Mouse (Mus musculus) heart, embryonic 16.5 days (tissue): ENCODE measurements around the gene Gpc1. TPM values are rescaled to one million over a fixed set of nuclear protein-coding genes. Genes with fewer than 3 reads are reported as not detected.

ENCODE experiments used
- ATAC-seq: fragments of 200-750 bp; cut with Nextera tagmentation; replicated peaks from 2 replicates; pipeline ENCODE4 v1.8.0; 2017; ENCODE audit warnings: moderate number of reproducible peaks; ENCODE audit not compliant: insufficient read depth, low FRiP score; ENCODE audit errors: extremely low read depth
- H3K27ac ChIP-seq: fragments of 300-500 bp; sonication (generic); 2 replicates; pipeline ENCODE4 v1.5.1; 2014; ENCODE audit warnings: mild to moderate bottlenecking, low read length, control low read depth, moderate library complexity
- H3K27me3 ChIP-seq: fragments of 300-500 bp; sonication (generic); 2 replicates; pipeline ENCODE4 v1.6.1; 2014; ENCODE audit warnings: low read length, mixed read lengths; ENCODE audit not compliant: control insufficient read depth, insufficient read depth
- H3K36me3 ChIP-seq: fragments of 300-500 bp; sonication (generic); 2 replicates; pipeline ENCODE4 v1.6.1; 2014; ENCODE audit not compliant: control insufficient read depth, insufficient read depth
- H3K4me1 ChIP-seq: fragments of 300-500 bp; sonication (generic); 2 replicates; pipeline ENCODE4 v1.6.1; 2014; ENCODE audit warnings: low read length, mixed read lengths; ENCODE audit not compliant: control insufficient read depth, insufficient read depth
- H3K4me2 ChIP-seq: fragments of 300-500 bp; sonication (generic); 2 replicates; pipeline ENCODE4 v1.6.1; 2014; ENCODE audit warnings: low read depth, mild to moderate bottlenecking, control low read depth, low read length
- H3K4me3 ChIP-seq: fragments of 300-500 bp; sonication (generic); 2 replicates; pipeline ENCODE4 v1.5.1; 2014; ENCODE audit warnings: mild to moderate bottlenecking, control low read depth, low read length
- H3K9ac ChIP-seq: fragments of 300-500 bp; sonication (generic); 2 replicates; pipeline ENCODE4 v1.6.1; 2014; ENCODE audit warnings: low read length, control low read depth
- H3K9me3 ChIP-seq: fragments of 300-500 bp; sonication (generic); replicated peaks from 2 replicates; pipeline ENCODE4 v1.6.1; 2016; ENCODE audit warnings: low read length; ENCODE audit not compliant: control insufficient read depth
- WGBS: fragments of 180-500 bp; shearing (Covaris S2); extraction: QIAGEN DNeasy Blood & Tissue Kit; methylation state at CpG from one replicate; pipeline ENCODE4 v1.1.7; 2014; 5-methylcytosine and 5-hydroxymethylcytosine counted together
- polyA plus RNA-seq: library from polyadenylated mRNA; unstranded; fragments of >200 nt; fragmentation: Nextera tagmentation; extraction: Ambion mirVana; gene quantifications from 2 replicates; pipeline ENCODE4 v1.2.1, GENCODE M21; 2015

Gpc1 gene
- polyA plus RNA-seq, result 68.0 and 70.4 TPM in 2 replicates

GRCm38 (mm10) chr1:92831188-92832001, at the start of gene Gpc1:
Gene Gpc1, plus strand, starts transcription at chr1:92831645.
- Histone ChIP-seq H3K9me3 (no peaks in the 10 kb centered on the region), H3K9ac (peak within 1 kb of the TSS; percentile 86), H3K27me3 (peaks cover 25% of the 10 kb centered on the region), H3K4me3 (peak within 1 kb of the TSS; percentile 79), H3K36me3 (0 out of 2 replicates have a peak, but pooled peaks cover 4% of the 10 kb centered on the region), H3K4me2 (peak within 1 kb of the TSS; percentile 87), H3K27ac (peak within 1 kb of the TSS; percentile 94), H3K4me1 (peaks cover 26% of the 10 kb centered on the region)
- ATAC-seq, result peak; percentile 81
- WGBS, result 2% methylated on average over 65 of the region's 99 CpGs

GRCm38 (mm10) chr1:92781862-92782261, 49.6 kb upstream of the Gpc1 start:
- peaks cover 8% of the 10 kb centered on the region for H3K4me1 ChIP-seq
- H3K27me3 ChIP-seq, result no peaks in the 10 kb centered on the region
- ATAC-seq, result no peak
- no peak overlapping the region for H3K4me3 ChIP-seq
- no peak overlapping the region for H3K27ac ChIP-seq
- no peaks in the 10 kb centered on the region for H3K9me3 ChIP-seq
- no peaks in the 10 kb centered on the region for H3K36me3 ChIP-seq
- 67% methylated on average over 4 of the region's 4 CpGs for WGBS
- no peak overlapping the region for H3K4me2 ChIP-seq
- no peak overlapping the region for H3K9ac ChIP-seq

GRCm38 (mm10) chr1:92782587-92782986, 48.9 kb upstream of the Gpc1 start:
- no peak overlapping the region for H3K4me2 ChIP-seq
- H3K36me3 ChIP-seq, result no peaks in the 10 kb centered on the region
- 63% methylated on average over 6 of the region's 6 CpGs for WGBS
- H3K9ac ChIP-seq, result no peak overlapping the region
- H3K4me3 ChIP-seq, result no peak overlapping the region
- no peaks in the 10 kb centered on the region for H3K27me3 ChIP-seq
- no peak for ATAC-seq
- peaks cover 14% of the 10 kb centered on the region for H3K4me1 ChIP-seq
- no peaks in the 10 kb centered on the region for H3K9me3 ChIP-seq
- H3K27ac ChIP-seq, result no peak overlapping the region

- peak; percentile 84 for ATAC-seq
- Histone ChIP-seq H3K27ac (peak overlapping the region; percentile 94), H3K9me3 (no peaks in the 10 kb centered on the region), H3K36me3 (no peaks in the 10 kb centered on the region), H3K9ac (peak overlapping the region; percentile 61), H3K4me3 (no peak overlapping the region), H3K4me2 (no peak overlapping the region), H3K4me1 (peaks cover 29% of the 10 kb centered on the region), H3K27me3 (no peaks in the 10 kb centered on the region)
- 28% methylated on average over 8 of the region's 8 CpGs for WGBS
Observed at GRCm38 (mm10) chr1:92787221-92787620, 44.2 kb upstream of the Gpc1 start.

GRCm38 (mm10) chr1:92788049-92788448, 43.4 kb upstream of the Gpc1 start:
- Histone ChIP-seq H3K9ac (no peak overlapping the region), H3K27me3 (no peaks in the 10 kb centered on the region), H3K27ac (no peak overlapping the region), H3K4me2 (no peak overlapping the region), H3K36me3 (no peaks in the 10 kb centered on the region), H3K9me3 (no peaks in the 10 kb centered on the region), H3K4me3 (no peak overlapping the region), H3K4me1 (peaks cover 29% of the 10 kb centered on the region)
- 78% methylated on average over 7 of the region's 7 CpGs for WGBS
- ATAC-seq, result no peak

- Histone ChIP-seq H3K4me1 (peaks cover 29% of the 10 kb centered on the region), H3K9me3 (no peaks in the 10 kb centered on the region), H3K36me3 (no peaks in the 10 kb centered on the region), H3K27ac (no peak overlapping the region), H3K27me3 (no peaks in the 10 kb centered on the region), H3K4me2 (no peak overlapping the region; the same call in 1 of the 2 replicates), H3K9ac (no peak overlapping the region), H3K4me3 (no peak overlapping the region)
- no peak for ATAC-seq
- WGBS, result 37% methylated on average over 7 of the region's 7 CpGs
Observed at GRCm38 (mm10) chr1:92790628-92791027, 40.8 kb upstream of the Gpc1 start.

- H3K4me1 ChIP-seq, result peaks cover 27% of the 10 kb centered on the region
- H3K27me3 ChIP-seq, result no peaks in the 10 kb centered on the region
- H3K36me3 ChIP-seq, result no peaks in the 10 kb centered on the region
- H3K9ac ChIP-seq, result 0 out of 2 replicates have a peak overlapping the region, but pooled peaks have one; percentile 7
- 7% methylated on average over 10 of the region's 10 CpGs for WGBS
- H3K4me2 ChIP-seq, result peak overlapping the region; percentile 28
- peak overlapping the region; percentile 12; the same call in 1 of the 2 replicates for H3K27ac ChIP-seq
- no peak overlapping the region for H3K4me3 ChIP-seq
- no peaks in the 10 kb centered on the region for H3K9me3 ChIP-seq
- ATAC-seq, result peak; percentile 43; the same call in 1 of the 2 replicates
Observed at GRCm38 (mm10) chr1:92791070-92791831, 40.2 kb upstream of the Gpc1 start.

GRCm38 (mm10) chr1:92793781-92794180, 37.7 kb upstream of the Gpc1 start:
- peaks cover 14% of the 10 kb centered on the region for H3K4me1 ChIP-seq
- no peaks in the 10 kb centered on the region for H3K36me3 ChIP-seq
- WGBS, result 64% methylated on average over 5 of the region's 5 CpGs
- H3K4me2 ChIP-seq, result no peak overlapping the region
- no peak overlapping the region for H3K27ac ChIP-seq
- no peak for ATAC-seq
- H3K27me3 ChIP-seq, result no peaks in the 10 kb centered on the region
- no peaks in the 10 kb centered on the region for H3K9me3 ChIP-seq
- H3K9ac ChIP-seq, result no peak overlapping the region
- no peak overlapping the region for H3K4me3 ChIP-seq

- Histone ChIP-seq H3K27ac (no peak overlapping the region), H3K9ac (no peak overlapping the region), H3K9me3 (no peaks in the 10 kb centered on the region), H3K4me1 (no peaks in the 10 kb centered on the region), H3K4me3 (no peak overlapping the region), H3K4me2 (no peak overlapping the region), H3K27me3 (no peaks in the 10 kb centered on the region), H3K36me3 (no peaks in the 10 kb centered on the region)
- no peak for ATAC-seq
- 72% methylated on average over 2 of the region's 2 CpGs for WGBS
Observed at GRCm38 (mm10) chr1:92798425-92798824, 33.0 kb upstream of the Gpc1 start.
